Mouse (Mus musculus): ENCODE results near the gene Ddx58.
A peak's percentile ranks its signal among the peaks of the same experiment; 100 is the strongest.

The Ddx58 gene

GRCm38 (mm10) chr4:40239409-40240271 is at the start of gene Ddx58:
TSS of gene Ddx58 (minus strand) at chr4:40239828.
- DNase-seq (ENCODE audit: low read depth in 2 of 2, low spot score in 2 of 2) = peak in 1 of 2 experiments; percentile 32

GRCm38 (mm10) chr4:40289046-40289445 is 49.4 kb upstream of the Ddx58 start:
- no peak for DNase-seq (ENCODE audit: low read depth in 2 of 2, low spot score in 2 of 2)

GRCm38 (mm10) chr4:40287415-40287814 is 47.8 kb upstream of the Ddx58 start:
- no peak for DNase-seq (ENCODE audit: low read depth in 2 of 2, low spot score in 2 of 2)

- peak; percentile 74 to 80 for DNase-seq (ENCODE audit: low read depth in 2 of 2, low spot score in 2 of 2)
Observed at GRCm38 (mm10) chr4:40285582-40285981, 46.0 kb upstream of the Ddx58 start.

- DNase-seq (ENCODE audit: low read depth in 2 of 2, low spot score in 2 of 2) = peak; percentile 86 to 91
Observed at GRCm38 (mm10) chr4:40279276-40279900, 39.8 kb upstream of the Ddx58 start, which contains the start of gene Ndufb6. TSS of gene Ndufb6 (minus strand) at chr4:40279421.

GRCm38 (mm10) chr4:40278880-40279275 is 39.2 kb upstream of the Ddx58 start:
- peak; percentile 3 to 6 for DNase-seq (ENCODE audit: low read depth in 2 of 2, low spot score in 2 of 2)

- DNase-seq (ENCODE audit: low read depth in 2 of 2, low spot score in 2 of 2) = peak; percentile 87 to 91
Observed at GRCm38 (mm10) chr4:40269430-40270032, 29.9 kb upstream of the Ddx58 start, which contains the start of the genes Smim27 and Topors. TSS of gene Smim27 (plus strand) at chr4:40269579. TSS of gene Topors (minus strand) at chr4:40269850.

GRCm38 (mm10) chr4:40268835-40269234 is 29.2 kb upstream of the Ddx58 start:
- DNase-seq (ENCODE audit: low read depth in 2 of 2, low spot score in 2 of 2) = no peak

DNA sequence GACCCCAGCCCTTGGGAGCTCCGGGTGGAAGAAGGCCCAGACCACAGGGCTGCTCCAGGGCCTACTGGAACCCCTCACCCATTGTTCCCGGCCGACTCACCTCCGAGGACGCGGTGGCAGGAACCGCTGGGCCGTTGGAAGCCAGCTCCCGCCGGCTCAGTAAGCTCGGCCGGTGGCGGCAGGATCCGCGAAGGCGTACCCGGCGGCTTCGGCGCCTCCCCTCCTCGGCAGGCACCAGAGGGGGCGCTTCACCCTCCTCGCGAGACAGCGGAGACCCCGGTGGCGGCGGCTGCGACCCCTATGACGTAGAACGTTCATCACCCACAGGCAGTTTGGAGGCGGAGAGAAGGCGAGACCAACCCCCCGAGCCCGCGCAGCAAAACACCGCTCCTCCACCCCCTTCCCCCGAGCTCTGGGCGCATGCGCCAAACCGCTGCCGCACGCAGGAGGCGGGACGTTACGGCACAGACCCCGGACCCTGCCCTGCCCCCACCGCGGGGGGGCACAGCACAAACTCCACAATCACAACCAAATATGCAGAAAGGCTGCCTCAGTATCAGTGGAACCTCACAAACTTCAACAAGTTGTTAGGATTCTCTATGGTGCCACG is 28.7 kb upstream of the Ddx58 start:
- DNase-seq (ENCODE audit: low read depth in 2 of 2, low spot score in 2 of 2) = peak; percentile 82 to 89

GRCm38 (mm10) chr4:40267681-40268080 is 28.1 kb upstream of the Ddx58 start:
- DNase-seq (ENCODE audit: low read depth in 2 of 2, low spot score in 2 of 2) = no peak

DNA sequence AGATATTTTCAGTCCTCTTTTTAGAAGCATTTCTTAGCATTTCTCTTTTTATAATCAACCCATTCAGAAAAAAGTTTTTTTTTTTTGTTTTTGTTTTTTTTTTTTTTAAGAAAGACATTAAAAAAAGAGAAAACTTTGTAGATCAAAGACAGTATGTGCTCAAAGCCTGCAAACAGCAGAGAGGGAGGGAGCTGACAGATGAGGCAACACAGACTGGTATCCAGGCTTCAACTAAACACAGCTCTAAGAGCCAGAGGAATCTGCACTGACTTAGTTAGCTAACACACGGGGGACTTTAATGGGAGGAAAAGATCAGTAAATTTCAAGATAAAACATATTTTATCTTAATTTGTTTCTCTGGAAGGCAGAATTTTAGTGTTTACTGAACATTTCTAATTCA is 24.7 kb upstream of the Ddx58 start:
- DNase-seq (ENCODE audit: low read depth in 2 of 2, low spot score in 2 of 2) = no peak

- no peak for DNase-seq (ENCODE audit: low read depth in 2 of 2, low spot score in 2 of 2)
Observed at GRCm38 (mm10) chr4:40254385-40255103, 14.9 kb upstream of the Ddx58 start.

- no peak for DNase-seq (ENCODE audit: low read depth in 2 of 2, low spot score in 2 of 2)
Observed at GRCm38 (mm10) chr4:40253766-40254165, 14.1 kb upstream of the Ddx58 start.

DNA sequence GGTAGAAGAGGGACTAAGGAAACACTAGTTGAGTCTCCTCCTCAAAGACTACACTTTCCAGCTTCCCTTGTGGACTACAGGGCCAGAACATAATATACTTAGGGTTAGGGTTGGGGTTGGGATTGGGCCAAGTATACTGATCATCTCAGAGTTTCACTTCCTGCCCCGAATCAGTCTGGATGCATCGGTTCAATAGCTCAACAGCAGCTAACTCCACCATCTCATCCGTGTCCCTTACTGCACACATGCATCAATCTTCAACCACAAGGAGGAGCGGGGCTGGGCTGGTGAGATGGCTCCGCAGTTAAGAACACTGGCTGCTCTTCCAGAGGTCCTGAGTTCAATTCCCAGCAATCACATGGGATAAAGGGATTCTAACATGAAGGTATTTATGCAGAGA is 11.4 kb upstream of the Ddx58 start:
- no peak for DNase-seq (ENCODE audit: low read depth in 2 of 2, low spot score in 2 of 2)

GRCm38 (mm10) chr4:40244035-40244434 is 4.4 kb upstream of the Ddx58 start:
- DNase-seq (ENCODE audit: low read depth in 2 of 2, low spot score in 2 of 2) = no peak

DNA sequence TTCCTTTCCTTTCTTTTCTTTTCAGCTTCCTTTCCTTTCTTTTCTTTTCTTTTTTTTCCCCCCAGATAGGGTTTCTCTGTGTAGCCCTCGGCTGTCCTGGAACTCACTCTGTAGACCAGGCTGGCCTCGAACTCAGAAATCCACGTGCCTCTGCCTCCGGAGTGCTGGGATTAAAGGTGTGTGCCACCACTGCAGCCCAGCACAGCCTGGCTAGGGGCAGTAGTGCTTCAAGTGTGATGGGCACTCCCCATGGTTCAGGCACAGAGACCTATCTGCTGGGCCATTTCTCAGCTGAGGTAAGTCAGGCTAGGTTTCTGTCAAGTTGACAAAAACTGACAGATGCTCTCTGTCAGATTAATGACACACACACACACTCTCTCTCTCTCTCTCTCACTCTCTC is 3.4 kb upstream of the Ddx58 start:
- DNase-seq (ENCODE audit: low read depth in 2 of 2, low spot score in 2 of 2) = no peak

GRCm38 (mm10) chr4:40241928-40242327 is 2.3 kb upstream of the Ddx58 start:
- DNase-seq (ENCODE audit: low read depth in 2 of 2, low spot score in 2 of 2) = no peak

- DNase-seq (ENCODE audit: low read depth in 2 of 2, low spot score in 2 of 2) = no peak
Observed at GRCm38 (mm10) chr4:40240272-40240744, 680 bp upstream of the Ddx58 start.

- peak; percentile 52 to 61 for DNase-seq (ENCODE audit: low read depth in 2 of 2, low spot score in 2 of 2)
Observed at GRCm38 (mm10) chr4:40238483-40239408, 882 bp downstream of the Ddx58 start.

- no peak for DNase-seq (ENCODE audit: low read depth in 2 of 2, low spot score in 2 of 2)
Observed at GRCm38 (mm10) chr4:40236829-40237228, 2.8 kb downstream of the Ddx58 start.
